Mouse (Mus musculus) adipocyte (in vitro differentiated cells): Measurements from ENCODE around the gene Kcnq1.

Source experiments
- DNase-seq: peaks from one replicate; pipeline ENCODE4 v3.0.0-alpha.2; 2016; ENCODE audit warnings: low spot score

Gene Kcnq1

DNA sequence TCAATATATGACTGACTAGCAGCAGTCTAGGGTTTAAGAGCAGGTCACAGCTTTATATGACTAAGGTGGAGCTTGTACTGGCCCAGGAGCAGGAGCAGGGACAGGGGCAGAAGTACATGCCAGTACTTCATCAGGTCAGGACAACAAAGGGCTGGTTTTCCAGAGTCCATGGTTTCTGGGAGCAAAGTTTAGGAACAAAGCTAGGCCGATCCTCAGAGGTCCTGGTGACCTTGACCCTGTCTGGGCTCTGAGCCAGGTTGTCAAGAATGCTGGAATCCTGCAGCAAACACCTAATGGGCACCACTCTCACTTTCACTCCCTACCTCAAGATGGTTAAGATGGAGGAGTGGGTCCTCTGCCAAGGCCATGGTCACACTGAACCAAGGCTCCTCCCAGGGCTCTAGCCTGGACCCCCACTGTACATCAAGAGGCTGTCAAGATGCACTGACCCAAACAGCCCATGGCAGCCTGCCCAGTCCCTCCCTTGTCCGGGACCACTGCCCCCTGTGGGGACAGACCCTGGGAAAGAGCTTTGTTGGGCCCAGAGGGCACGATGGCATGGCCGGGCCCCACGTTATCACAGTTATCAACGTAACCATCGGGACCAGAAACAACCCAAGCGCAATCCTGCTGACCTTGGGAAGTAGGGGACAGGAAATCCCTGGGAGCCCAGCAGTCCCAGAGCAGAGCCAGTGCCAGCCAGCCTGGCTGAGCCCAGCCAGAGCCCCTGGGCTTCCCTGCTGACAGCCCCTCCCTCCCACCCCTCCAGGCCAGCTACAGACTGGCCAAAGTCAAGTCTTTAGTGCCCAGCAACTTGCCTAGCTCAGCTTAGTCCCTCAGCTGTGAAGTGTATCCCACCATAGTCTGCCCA, 259.0 kb downstream of the Kcnq1 start:
- no peak for DNase-seq

- no peak for DNase-seq
Measured at GRCm38 (mm10) chr7:143367366-143368266, 261.5 kb downstream of the Kcnq1 start.

- no peak for DNase-seq
Measured at GRCm38 (mm10) chr7:143368267-143368643, 262.1 kb downstream of the Kcnq1 start.

DNA sequence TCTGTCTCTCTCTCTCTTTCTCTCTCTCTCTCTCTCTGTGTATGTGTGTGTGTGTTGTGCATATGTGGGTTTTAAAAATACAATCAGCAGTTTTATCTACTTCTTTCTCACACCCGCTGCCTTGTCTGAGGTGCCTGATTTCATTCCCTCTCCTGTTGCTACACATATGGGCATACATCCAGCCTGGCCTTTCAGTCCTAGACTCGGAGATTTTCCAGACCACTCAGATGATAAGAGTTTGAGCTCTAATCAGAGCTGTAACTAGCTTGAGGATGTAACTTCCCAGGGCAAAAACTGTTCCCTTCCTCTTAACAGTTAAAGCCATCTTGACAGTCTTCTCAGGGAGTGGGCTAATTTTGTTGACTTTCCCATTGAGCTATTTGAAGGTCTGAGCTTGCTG, 265.2 kb downstream of the Kcnq1 start:
- peak; percentile 8 for DNase-seq

GRCm38 (mm10) chr7:143373265-143373664, 267.1 kb downstream of the Kcnq1 start:
- DNase-seq, result no peak

DNA sequence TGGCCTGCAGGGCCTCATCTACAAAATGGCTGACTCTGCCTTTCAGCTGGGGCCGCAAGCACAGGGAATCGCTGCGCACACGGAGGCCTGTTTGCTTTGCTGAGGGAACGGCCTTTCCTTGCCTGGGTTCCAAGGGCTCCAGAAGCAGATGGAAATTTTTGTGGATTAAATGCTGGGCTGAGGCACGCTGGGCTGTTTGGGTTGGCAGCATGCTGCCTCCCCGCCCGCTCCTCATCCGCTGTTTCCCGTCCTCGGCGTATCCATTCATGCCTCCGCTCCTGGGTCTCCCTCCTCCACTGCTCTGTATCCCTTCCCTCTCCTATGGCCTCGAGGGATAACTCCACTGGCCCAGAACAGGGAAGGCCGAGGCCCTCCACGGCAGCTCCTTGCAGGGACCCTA, 269.8 kb downstream of the Kcnq1 start:
- DNase-seq, result no peak

DNA sequence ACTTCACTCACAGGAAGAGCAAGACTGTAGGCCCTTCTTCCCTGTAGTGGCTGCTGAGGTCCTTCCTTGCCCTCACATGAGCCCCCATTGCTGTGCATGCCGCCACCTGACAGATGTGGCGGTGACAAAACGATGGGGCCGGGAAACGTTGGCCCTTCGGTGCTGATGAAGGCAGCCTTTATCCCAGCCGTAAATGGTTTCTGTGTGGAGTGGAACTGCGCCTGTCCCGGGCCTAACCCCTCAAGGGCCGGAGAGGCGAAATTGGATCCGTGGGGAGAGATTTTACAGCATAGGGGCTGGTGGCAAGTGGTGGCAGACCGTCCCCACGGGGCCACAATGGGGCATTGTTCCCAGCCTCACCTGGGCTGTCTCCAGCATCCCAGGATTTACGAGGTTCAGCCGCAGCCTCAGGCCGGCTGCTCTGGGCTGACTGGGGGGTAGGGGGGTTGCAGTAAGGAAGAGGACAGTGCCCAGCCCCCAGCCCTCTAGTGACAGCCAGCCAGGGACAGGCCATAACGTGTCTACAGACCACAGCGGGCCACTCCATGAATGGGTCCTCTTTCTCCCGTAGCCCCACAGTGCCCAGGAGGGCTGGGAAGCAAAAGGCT, 274.4 kb downstream of the Kcnq1 start:
- no peak for DNase-seq

GRCm38 (mm10) chr7:143386632-143387031, 280.5 kb downstream of the Kcnq1 start:
- no peak for DNase-seq

DNA sequence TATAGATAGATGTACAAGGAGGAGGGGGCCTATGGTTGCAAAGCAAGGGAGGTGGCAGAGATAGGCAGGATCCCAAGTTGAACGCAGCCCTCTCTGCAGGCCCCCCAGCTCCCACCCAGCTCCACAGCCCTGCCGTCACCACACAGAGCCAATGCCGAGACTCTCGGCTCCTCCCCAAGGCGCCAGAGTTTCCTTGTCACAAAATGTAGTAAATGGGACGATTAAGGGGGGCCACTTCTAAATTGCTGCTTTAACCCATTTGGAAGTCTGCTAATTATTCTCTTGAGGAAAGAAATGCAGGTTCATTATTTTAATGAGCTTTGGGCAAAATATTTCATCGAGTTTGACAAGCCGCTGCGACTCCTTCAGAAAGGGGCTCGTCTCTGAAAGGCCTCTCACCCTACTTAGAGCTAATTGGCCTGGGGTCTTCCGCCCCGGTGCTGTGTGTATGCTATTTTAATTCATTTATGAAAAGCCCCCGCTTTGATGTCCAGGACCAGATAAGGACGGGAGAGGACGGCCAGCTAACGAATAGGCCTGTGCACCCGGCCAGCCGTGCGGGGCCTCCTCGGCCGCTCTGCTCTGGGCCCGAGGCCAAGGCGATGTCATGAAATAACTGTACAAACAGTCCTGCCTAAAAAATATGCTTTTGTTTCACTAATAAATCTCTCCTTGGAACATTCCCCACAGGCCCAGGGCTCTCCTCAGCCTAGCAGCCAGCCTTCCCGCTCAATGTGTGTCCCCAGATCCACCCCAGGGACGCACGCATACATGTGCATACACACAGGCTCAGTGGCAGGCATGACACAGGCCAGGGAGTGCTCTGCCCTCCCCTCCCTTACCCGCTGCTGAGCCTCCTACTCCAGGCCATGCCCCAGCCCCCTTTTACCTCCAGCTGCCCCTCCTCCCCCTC, 282.9 kb downstream of the Kcnq1 start:
- peak; percentile 59 for DNase-seq

DNA sequence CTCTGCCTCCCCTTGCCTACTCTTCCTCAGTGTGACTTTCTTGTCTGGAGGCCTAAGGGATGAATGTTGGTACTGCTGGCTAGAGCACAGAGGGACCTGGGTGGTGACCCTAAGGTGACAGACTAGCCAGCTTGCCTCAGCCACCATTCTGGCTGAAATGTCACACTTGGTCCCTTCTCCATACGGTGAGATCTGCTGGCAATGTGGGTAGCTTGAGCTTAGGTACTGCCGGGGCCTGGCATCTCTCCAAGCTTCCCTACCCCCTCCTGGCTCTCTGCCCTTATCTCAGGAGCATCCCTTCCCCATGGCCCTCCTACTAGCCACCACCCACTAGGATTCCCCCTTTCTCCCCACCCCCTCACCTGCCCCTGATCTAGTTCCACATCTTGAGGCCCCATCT, 283.7 kb downstream of the Kcnq1 start:
- DNase-seq, result no peak

DNA sequence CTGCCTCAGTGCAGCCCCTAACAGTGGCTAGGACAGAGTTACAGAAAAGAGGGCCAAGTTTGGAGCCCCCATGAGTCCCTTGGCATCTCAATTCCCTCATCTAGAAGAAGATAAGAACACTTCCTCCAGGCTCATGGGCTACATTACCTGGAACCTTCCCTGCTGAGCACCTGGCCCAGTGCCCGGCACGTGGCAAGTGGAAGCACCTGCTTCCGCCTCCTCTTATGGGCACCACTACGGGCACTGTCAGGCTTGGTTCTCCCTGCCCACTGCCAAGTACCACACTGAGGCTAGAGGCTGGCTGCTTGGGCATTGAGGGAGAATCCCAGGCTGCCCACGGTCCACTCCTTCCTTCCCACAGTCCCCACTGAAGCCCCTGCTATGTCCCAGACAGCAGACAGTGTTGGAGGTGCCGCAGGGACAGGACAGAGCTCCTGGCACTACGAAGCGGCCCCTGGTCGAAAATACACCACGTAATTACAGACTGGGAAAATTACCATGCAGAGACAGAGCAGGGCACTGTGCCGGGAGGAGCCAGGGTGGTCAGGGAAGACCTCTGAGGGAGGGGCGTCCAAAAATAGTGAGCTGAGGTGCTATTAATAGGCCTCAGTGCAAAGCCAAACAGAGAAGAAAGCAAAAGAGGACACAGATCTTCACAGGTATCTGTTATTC, 284.3 kb downstream of the Kcnq1 start:
- no peak for DNase-seq

DNA sequence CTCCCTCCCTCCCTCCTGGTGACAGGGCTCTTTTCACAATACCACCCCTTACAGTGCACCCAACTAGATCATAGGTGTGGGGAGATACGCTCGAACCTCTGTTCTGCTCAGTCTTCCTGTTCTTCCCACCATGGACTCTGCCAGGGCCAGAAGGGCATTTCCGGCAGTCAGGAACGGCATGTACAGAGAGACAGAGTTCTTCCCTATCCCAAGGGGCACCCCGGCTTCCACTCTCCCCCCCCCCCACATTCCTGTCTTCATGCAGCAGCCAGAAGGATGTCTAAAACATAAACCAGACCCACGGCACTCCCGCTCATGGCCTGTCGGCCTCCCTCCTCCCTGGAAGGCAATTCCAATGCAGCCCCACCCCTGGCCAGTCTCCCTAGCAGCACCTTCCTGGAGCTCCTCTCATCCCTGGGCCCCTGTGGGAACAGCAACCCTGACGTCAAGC, 289.0 kb downstream of the Kcnq1 start:
- no peak for DNase-seq

- no peak for DNase-seq
Measured at GRCm38 (mm10) chr7:143399756-143400155, 293.6 kb downstream of the Kcnq1 start.

DNA sequence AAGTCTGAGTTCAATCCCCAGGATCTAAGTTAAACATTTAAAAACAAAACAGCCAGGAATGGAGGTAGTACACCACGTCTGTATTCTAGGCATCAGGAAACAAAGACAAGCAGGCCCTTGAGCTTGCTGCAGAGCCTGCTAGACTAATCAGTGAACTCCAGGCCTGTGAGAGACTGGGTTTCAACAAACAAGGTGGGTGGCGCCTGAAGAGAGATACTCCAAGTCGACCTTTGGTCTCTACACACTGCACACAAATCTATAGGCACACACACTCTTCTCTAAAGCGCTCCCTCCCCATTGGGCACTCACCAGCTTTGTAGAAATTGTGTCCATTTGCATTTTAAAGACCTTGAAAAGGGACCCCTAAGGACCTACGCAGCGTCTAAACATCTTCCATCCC, 294.4 kb downstream of the Kcnq1 start:
- no peak for DNase-seq

- no peak for DNase-seq
Measured at GRCm38 (mm10) chr7:143401429-143402016, 295.4 kb downstream of the Kcnq1 start.

- no peak for DNase-seq
Measured at GRCm38 (mm10) chr7:143404296-143404695, 298.1 kb downstream of the Kcnq1 start.

- DNase-seq, result peak; percentile 14
Measured at GRCm38 (mm10) chr7:143407931-143408501, 301.9 kb downstream of the Kcnq1 start.

DNA sequence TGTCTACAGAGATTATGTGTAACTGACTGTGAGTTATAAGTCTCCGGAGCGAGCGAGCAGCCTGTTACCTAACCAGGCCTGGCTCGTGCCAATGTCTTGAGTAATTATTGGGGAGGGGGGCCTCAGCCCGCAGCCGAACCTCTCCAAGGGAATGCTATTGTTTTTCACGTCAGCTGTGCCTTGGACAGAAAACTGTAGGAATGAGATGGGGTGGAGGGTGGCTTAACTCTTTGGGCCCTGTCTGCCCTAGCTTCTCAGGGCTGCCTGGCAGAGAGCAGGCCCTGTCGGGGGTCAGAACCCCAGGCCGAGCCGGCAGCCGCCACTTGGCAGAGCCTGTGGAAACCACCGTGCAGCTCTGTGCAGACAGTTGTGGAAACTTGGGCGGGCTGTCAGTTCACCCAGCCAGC, 302.5 kb downstream of the Kcnq1 start:
- DNase-seq, result peak; percentile 51

DNA sequence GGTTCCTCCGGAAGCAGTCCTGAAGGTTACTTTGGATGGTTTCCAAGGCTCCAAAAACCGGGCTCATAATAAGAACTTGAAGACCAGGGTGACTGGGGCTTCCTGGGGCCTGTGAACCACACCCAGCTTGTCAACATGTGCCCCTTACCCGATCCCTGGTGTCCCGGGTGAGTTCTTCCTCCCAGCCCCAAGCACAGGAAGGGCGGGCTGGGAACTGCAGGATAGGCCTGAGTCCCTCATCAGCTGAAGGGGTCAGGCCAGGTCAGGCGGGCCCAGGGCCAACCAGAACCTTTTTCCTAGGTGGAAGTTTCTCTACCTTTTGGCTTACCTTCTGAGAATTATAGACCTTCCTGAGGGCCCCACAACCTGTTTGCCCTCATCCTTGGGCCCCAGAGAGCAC, 306.4 kb downstream of the Kcnq1 start:
- no peak for DNase-seq

GRCm38 (mm10) chr7:143415070-143415469, 308.9 kb downstream of the Kcnq1 start:
- no peak for DNase-seq
